Mouse (Mus musculus) urinary bladder, postnatal 14 days (tissue): ENCODE results near the gene Cdc42se2.

ENCODE experiments used
- DNase-seq: peaks from one replicate; pipeline ENCODE4 v3.0.0; 2021; ENCODE audit warnings: low spot score

The Cdc42se2 gene

DNA sequence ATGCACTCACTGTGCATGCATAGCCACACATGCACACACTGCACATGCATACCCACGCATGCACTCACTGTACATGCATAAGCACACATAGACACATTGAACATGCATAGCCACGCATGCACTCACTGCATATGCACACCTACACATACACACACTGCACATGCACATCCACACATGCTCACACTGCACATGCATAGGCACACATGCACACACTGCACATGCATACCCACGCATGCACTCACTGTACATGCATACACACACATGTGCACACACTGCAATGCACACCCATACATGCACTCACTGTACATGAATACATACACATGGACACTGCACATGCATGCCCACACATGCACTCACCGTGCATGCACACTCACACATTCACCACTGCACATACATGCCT lies 4.0 kb upstream of the Cdc42se2 start:
- DNase-seq, result no peak

DNA sequence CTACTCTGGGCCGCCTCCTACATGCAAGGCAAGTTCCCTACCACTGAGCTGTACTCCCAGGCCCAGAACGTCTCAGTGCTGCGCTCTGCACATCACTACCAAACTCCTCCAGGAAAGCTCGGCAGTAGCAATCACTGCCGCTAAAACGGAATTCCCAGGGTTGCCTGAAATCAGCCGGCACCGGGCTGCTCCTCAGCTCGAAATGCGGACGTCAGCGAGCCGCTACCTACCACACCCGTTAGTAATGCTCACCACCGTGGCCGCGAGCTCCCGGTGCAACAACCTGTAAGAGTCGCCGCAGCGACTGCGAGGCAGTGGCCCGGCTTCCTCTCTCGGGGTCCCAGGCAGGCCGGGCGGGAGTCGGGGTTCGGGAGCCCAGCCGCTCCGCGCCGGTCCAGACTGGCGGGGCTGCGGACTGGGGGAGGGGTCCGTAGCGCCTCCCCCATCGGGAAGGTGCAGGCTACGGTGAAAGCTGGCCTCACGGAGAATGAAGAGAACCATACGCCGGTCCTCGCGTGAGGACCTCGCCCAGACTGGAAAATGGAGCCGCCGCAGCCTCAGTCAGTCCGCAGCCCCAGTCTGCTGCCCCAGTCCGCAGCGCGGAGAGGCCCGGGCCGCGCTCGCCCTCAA lies 502 bp downstream of the Cdc42se2 start:
- DNase-seq, result peak; percentile 48

DNA sequence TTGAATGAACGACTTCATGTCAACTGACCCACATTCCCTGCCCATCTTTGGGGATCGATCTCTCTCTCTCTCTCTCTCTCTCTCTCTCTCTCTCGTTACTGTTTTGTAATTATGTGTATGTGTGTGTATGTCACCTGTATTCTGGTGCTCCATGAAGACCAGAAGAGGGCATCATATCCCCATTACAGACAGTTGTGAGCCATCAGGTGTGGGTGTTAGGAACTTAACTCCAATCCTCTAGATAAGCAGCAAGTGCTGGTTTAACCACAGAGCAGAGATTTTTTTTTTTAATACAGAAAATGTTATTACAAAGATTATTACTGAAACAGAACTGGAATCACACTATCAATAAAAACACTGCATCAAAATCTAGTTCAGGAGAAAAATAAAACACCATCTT lies 1.9 kb downstream of the Cdc42se2 start:
- DNase-seq, result no peak

DNA sequence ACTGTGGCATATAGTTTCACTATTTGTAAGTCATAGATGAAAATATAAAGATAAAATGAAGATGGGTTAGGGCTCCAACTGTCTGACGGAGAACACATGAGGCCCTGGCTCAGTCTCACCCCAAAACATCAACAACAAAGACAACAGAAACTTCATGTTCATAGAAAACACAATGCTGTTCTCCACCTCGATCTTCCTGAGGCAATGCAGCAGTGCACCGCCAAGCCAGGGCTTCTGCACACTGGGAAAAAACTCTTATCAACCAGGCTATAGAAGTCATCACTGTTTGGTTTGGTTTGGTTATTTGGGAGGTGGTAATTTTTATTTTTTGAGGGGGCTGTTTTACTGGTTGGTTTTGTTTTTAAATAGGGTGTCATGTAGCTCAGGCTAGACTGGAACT lies 3.0 kb downstream of the Cdc42se2 start:
- DNase-seq, result no peak

DNA sequence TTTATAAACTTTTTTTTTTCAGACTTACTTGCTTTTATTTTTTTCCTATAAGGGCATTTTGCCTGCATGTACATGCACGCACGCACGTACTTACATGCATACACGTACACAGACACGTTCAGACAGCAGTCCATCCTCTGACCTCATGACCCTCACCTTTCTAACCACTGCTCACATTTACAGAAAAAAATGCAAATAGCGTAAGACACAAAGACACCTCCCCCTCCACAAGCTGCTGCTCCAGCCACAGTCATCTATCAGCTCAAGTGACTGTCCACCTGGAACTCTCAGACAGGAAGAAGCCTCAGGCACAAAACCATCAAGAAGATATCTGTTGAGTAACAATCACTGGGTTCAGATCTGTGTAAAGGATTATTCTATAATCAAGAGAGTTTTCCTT lies 5.2 kb downstream of the Cdc42se2 start:
- no peak for DNase-seq

DNA sequence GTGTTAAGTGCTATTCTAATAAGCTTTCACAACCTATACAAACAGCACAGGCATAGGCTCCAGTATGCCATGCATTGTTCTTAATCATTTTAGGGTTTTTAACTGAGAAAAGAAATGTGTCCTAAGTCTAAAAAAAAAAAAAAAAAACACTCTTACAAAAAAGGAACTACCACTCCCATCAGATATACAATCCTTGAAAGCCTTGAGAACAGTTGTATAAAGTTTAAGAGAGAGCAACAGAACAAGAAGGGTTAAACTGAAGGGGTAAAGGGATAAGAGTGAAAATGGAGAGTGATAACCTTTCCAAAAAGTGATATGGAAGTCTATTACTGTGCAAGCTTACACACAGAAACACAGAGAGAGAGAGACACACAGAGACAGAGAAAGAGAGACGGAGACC lies 7.5 kb downstream of the Cdc42se2 start:
- DNase-seq, result no peak

DNA sequence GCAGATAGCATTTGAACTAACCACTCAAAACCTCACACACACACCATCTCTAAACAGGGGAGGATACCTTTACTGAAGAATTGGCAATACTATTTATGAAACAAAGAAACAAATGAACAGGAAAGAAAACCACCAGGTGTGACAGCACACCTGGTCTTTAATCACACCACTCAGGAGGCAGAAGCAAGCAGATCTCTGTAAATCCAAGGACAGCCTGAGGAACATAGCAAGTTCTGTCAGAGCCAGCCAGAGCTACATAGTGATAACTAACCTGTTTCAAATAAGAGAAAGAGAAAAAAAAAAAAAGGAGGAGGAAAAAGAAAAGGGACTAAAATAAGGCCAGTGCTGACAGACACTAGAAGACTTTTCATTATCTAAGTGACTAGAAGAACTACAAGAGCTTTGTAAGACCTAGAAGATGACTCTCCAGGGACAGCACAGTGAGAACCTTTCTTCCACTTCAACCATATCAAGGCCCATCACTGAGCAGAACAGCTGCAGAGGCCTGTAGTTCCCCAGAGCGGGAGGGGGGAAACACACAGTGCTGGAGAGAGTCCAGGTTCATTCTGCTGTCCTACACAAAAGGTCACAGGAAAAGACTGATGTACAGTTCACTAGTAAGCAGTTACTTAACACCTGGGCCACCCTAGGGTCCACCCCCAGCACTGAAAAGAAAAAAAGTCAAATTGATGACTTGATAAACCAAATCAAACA lies 9.2 kb downstream of the Cdc42se2 start:
- DNase-seq, result no peak

DNA sequence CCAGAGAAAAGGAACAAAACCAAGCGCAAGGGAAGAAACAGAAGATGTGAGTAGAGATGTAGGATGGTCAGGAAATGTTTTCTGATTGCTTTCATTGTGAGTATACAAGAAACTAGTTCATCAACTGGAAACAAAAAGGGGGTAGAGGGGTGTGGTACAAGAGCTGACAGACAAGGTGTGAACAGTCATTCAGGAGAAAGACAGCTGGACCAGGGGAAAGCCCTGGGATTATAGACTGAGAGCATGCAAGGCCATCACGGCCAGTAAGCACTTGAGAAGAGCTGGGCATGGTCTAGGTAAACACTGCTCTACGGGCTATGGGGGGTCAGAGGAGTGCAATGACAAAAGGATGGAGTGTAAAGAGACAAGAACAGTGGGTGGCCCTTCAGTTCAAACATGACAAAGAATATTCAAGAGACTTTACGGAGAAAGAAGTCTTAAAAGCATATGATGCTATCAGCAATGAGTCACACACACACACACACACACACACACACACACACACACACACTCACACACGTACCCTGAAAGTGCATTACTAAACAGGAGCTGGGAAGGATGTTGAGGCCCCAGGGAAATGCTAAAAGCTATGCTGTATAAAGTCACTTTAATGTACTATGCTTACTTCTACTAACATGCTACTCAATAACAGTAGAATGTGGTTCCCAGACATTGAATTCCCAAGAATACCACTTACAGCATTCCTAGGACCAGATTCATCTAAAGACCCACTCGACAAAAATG lies 9.9 kb downstream of the Cdc42se2 start:
- DNase-seq, result no peak

DNA sequence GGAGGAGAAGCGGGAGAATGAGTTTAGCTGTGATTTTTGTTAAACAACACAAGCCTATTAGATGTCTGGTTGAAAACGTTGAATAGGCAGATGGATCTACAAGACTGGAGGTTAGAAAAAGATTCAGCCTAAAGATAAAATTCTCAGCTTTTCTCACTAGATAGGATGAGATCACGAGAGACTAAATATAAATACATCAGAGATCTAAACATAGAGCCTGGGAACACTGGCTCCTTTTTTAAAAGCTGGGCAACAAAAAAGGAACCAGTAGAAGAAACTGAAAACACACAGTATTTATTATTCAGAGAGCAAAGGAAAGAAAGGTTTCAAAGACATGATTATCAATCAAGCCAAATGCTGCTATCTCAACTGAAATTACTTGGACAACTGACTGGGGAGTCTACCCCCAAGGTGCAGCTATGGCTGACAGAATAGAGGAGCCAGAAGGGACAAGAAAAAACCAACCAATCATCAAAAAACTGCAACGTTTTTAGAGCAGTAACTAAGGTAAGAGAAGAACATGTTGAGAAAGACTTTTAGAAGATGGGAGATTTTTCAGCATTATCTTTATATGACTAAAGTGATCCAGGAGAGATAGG lies 10.6 kb downstream of the Cdc42se2 start:
- no peak for DNase-seq

DNA sequence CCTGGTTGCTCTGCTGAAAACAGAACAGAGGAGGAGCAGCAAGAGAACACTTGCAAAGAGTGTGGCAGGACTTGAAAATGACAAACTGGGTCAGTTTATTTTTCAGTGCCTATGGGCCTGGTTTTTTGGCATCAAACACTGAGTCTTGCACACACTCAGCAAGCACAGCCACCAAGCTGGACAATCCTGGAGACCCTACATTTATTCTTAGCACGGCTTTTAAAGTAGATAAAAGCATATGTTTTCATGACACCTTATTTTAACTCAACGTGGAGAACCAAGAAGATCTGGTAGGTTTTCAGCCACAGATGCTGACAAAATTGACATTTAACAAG lies 11.1 kb downstream of the Cdc42se2 start:
- DNase-seq, result no peak

DNA sequence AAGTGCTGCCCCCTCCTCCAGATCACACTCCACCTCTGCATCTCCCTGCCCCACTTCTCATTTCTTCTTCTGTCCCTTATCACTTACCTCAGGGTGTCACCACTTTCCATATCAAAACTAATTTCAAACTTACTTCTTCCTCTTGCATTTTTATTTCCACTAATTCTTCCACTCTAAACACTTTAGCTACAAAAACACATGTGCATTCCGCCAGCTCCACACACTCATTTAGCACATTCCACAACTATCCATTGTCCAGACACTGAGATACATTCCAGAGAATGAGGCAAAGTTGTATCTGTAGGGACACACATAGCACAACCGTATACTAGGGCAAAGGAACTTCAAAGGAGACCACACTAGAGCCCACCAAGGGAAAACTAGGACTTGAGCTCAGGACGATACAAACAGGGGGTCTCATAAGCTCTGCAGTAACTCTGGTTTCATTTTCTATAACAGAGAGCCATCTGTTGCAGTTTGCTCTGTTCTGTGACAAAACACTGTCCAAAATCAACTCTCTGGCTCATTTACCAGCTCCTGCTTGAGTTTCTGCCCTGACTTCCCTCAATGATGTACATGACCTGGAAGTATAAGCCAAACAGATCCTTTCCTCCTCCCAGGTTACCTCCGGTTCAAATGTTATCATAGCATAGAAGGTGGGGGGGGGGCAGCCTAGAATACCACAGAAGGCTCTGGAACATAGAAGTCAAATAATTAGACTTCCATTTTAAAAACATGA lies 11.7 kb downstream of the Cdc42se2 start:
- DNase-seq, result no peak

DNA sequence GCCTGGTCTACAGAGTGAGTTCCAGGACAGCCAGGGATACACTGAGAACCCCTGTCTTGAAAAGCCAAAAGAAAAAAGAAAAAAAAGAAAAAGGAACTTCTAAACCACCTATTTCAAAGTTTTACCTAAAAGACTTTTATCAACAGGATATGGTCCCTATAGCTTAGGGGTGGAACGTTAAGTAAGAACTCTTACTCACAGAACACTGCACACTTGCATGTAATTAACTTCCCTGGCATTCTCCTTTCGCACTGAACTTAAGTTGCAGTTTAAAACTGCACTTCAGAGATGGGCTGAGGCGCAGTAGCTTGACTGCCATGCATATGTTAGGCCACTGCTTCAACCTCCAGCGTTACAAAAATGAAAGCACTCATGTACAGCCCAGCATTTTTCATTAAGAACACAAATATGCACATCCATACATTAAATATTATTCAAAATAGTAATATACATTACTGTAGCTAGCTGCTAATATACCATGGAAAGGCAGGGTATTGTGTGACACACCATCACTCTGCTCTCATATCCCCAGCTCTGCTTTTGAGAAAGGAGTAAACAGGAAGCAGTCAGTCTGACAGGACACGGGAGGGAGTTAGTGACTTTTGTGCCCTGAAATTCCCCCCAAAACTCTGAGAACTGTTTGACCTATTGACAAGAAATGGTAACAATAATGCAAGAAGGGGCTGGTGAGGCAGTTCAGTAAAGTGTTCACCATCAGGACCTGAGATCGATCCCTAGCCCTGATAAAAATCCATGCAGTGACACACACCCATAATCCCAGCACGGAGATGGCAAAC lies 13.0 kb downstream of the Cdc42se2 start:
- no peak for DNase-seq

DNA sequence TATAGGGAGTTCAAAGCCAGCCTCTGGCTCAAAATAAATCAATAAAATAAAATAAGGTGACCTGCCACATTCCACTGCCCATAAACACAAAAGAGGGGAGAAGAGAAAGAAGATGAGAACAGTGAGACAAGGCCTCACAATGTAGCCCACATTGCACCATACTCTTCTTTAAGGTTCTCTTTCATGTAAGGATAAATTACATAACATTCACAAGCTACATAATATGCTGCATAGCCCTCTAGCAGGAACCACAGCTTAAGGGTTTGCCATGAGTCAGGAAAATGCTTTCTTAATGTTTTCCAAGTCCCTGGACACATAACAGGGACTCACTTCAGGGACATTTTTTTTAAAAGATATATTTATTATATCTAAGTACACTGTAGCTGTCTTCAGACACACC lies 15.9 kb downstream of the Cdc42se2 start:
- no peak for DNase-seq

DNA sequence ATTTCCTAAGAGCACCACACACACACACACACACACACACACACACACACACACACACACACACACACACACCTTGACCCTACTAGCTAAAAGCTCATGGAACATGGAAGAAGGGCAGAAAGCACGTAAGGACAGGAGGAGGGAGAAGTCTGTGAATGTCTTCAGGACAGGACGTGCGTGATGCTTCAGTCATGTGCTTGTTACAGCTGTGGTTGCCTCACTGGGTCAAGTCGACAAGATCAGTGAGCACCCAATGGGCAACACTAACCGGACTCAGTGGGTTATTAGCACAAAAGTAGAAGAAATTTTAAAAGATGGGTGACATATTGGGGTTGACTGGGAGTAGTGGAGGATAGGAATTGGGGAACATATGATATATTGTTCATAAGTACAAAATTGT lies 17.6 kb downstream of the Cdc42se2 start:
- DNase-seq, result no peak

DNA sequence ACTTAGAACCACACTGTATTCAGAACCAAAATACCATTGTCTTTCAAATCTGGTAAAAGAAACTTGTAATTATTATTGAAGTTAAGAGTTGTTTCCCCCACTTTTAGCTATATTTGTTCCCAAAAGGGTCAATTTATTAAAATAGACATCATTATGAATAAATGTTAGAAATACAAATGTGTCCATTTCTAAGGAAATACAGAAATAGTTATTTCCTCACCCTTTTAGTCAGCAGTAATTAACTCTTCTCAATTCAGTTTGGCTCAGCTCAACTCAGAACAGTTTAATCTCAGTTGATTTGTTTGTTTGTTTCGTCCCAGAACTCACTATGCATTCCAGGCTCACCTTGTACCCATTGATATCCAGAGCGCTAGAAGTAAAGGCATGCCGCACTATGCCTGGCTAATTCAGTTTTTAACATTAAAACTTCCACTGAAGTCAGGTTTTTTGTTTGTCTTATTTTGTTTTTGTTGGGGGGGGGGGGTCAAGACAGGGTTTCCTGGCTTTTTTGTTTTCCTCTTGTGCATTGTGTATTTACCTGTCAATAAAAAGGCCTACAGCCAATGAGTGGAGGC lies 19.3 kb downstream of the Cdc42se2 start:
- DNase-seq, result no peak

DNA sequence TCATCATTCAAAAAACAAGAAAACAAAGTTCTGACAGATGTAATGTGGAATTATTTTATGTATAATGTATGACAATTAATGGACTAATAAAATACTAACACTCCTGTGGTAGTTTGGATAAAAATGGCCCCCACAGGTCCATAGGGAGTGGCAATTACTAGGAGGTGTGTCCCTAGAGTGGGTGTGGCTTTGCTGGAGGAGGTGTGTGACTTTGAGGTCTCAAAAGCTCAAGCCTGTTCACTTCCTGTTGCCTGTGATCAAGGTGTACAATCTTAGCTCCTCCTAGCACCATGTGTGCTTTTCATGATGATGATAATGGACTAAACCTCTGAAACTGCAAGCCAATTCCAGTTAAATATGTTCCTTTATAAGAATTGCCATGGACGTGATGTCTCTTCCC lies 22.7 kb downstream of the Cdc42se2 start:
- DNase-seq, result no peak

DNA sequence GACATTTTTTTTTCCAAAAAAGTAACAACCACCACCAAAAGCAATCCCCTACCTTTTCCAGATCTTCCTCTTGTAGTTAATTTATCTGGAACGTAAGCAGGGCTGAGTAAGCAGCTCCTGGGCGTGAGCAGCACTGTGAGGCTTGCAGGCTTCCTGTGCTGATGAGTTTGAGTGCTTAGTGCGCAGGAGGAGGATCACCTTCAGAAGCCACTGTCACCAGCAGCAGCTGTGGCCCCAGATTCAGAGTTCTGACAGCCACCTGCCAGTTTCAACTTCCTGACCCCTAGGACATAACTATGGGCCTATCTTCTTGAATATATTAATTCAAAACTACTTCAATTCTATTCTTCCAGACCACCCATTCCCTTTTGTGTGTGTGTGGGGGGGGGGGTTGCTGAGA lies 23.4 kb downstream of the Cdc42se2 start:
- no peak for DNase-seq

DNA sequence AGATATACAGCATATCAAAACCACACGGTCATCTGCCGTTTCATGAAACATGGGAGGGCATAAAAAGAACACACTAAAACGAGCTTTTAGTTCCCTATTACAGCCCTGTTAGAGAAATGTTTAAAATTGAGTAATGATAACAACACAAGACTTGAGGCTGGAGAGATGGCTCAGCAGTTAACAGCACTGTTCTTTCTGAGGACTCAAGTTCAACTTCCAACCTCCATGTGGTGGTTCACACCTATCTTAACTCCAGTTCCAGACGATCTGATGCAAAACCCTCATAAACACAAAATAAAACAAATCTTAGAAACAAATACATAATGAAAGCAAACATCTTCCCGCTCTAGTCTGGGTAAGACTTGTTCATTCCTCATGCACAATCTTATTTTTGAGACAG lies 24.7 kb downstream of the Cdc42se2 start:
- no peak for DNase-seq

DNA sequence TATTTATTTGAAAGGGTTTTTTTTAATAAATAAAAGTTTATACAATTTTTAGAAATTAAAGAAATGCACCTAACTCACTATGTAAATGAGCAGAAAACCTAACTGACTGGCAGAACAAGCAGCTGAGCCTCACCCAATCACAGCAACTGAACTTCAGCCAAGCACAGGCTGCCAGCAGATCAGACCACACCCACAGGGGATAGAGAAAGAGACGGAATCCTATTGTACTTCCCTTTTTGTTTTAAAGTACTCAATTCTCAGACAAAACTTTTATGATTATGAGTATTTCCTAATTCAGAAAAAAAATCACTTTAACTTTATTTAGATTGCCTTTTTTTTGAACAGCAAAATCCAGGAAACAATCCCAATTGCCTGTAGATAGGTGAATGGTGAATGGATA lies 29.5 kb downstream of the Cdc42se2 start:
- peak; percentile 36 for DNase-seq

DNA sequence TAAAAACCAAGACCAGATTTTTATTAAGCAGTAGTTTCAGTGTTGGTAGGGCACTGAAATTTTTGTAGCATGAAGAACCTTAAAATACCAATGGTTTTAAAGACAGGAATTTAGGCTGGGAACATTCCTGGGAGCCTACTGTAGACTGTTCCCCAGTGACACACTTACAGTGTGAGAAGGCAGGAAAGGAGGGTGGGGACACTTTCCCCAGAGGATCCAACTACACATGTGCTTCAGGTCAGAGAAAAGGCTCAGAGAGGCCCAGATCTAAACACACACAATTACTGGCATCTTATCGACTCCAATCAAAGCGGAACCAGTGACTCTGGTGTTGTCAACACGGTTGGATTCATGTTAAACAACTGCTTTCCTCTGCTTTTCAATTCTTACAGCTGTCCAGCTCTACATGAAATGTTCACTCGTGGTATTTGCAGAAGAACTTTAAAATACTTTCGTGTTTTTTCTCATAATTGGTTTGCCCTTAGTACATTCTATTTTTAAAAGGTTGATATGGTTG lies 32.3 kb downstream of the Cdc42se2 start:
- no peak for DNase-seq
